Mouse (Mus musculus): ENCODE measurements at regions not wholly inside any gene's neighbourhood (a gene's known extent, or its start where the extent isn't known, plus 50 kb on each side); places are given as distances from the start of the nearest gene placed in this dataset.

DNA sequence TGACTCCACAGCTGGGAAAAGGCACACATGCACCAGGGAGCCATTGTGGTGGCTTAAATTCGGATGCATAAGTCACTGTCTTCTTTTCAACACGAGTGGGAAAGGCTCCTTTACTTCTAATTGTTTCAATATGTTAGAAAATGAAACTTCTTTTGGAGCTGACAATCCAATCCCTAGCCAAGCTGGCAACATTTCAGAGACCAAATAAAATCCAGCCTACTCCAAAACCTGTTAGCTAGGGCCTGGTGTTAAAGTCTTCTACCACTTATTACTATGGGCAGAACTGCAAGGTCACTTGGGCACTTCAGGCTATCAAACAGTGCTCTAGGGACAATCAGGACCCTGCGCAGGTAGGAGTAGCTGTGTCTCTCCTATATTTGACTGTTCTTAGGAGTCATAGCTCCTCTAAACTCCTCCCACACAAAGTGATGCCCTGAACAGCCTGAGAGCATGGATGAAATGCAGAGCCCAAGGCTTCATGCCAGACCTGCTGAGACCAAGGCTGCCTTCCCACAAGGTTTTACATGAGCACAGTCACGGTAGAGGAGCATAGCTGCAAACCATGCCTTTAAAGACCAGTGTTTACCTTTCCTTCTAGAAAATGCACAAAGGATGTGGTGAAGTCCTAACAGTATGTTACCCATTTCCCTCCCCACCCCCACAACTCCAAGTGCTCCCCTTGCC, 67.4 kb upstream of the Spdye4c start:
- no peak for DNase-seq (ENCODE audit: low read depth, low spot score)

- no peak for DNase-seq (ENCODE audit: low read depth, low spot score)
Measured at GRCm38 (mm10) chr2:128526100-128526499, 64.9 kb upstream of the Spdye4c start.

GRCm38 (mm10) chr2:128526883-128527344, 64.1 kb upstream of the Spdye4c start:
- no peak for DNase-seq (ENCODE audit: low read depth, low spot score)

- DNase-seq (ENCODE audit: low read depth, low spot score) = no peak
Measured at GRCm38 (mm10) chr2:128536294-128536693, 54.7 kb upstream of the Spdye4c start.

DNA sequence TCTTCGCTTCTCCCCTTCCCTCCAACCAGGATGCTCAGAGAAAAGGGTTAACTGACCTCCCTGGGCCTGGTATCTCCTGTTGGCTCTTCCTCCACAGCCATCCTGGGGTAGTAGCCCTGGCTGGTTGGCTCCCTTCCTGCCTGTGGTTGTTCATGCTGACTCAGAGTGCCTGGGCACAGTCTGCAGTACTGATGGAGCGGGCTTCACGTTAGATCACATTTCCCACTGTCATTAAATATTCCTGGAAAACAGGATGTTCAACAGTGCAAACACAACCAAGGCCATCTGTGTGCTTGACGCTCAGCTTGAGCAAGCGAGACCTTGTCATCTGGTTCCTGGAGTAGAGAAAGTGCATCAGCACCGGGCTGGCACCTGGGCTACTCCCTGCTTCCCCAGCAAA, 53.6 kb upstream of the Spdye4c start:
- no peak for DNase-seq (ENCODE audit: low read depth, low spot score)

DNA sequence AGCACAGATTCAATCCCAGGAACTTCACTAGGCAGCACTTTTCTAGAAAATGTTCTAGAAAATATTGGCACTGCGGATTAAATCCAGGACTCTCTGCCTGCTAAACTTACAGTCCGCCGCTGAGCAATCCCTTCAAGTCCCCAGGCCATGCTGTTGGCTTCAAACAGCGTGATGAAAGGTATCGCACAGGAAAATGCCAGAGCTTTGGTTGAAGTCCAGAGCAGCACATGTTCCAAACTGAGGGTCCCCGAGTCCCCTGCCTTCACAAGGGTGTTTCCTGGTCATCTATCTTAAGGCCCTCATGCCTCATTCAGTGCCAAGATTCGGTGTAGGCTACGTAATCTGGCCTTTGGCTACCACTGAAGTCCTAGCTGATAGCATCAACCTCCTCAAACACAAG, 52.3 kb upstream of the Spdye4c start:
- no peak for DNase-seq (ENCODE audit: low read depth, low spot score)
